Mouse (Mus musculus): ENCODE measurements around the gene Plekhh3.
A peak's percentile ranks its signal among the peaks of the same experiment; 100 is the strongest.

The Plekhh3 gene

DNA sequence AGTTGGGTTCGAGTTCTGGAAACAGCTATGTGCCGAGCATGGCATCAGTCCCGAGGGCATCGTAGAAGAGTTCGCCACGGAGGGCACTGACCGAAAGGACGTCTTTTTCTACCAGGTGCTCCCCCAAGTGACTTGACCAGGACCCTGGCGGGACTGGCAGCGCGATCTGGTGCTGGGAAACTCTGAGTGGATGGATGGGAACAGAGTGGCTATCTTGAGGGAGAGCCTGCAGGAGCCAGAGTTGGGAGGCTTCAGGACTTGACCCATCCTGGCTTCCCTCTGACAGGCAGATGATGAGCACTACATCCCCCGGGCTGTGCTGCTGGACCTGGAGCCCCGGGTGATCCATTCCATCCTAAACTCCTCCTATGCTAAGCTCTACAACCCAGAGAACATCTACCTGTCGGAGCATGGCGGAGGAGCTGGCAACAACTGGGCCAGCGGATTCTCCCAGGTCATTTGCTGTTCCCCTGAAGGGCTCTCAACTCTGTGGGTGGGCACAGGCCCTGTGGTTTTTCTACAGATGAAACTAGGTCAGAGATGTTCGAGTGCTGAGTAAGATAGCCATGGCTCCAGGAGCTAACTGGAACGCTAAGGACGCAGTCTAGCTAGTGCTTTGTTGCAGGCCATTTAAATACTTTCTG is 50.5 kb downstream of the Plekhh3 start:
- no peak for DNase-seq (ENCODE audit: low spot score in 2 of 2)

DNA sequence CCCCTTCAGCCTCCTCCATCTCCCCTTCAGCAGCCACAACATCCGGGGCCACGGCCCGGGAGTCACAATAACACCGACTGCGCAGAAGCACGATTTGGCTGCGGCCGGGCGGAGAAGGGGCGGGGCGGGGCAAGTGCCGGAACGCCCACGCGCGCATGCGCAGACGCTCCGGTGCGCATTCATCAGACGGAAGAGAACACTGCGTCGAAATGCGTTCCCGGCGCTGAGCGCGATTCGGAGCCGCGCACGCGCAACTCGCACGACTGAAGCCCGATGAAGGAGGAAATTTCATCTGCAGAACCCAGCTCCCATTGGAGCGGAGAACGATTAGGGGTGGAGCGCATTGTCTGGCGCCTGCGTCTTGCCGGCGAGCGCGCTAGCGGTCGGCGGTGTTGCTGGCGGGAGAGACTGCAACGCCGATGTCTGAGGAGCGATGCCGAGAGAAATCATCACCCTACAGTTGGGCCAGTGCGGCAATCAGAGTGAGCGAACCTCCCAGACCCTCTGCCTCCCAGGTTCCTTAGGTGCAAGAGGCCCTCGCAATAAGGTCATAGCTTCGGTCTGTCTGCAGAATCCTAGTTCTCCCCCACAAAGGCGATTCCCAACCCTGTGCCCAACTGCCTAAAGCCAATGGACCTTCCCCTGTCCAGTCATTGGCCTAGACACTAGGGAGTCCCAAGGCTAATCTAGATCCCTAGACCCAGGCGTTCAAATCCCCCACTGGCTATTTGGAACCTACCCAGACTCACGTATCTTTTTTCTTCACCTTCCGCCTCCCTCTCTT is 51.2 kb downstream of the Plekhh3 start, which contains the start of the genes Retreg3 and Tubg1:
Retreg3 (minus strand) TSS at position 133 of the 784 bp plus-strand sequence.
Tubg1 (plus strand) TSS at position 178 of the 784 bp plus-strand sequence.
- peak; percentile 98 to 99 for DNase-seq (ENCODE audit: low spot score in 2 of 2)

DNA sequence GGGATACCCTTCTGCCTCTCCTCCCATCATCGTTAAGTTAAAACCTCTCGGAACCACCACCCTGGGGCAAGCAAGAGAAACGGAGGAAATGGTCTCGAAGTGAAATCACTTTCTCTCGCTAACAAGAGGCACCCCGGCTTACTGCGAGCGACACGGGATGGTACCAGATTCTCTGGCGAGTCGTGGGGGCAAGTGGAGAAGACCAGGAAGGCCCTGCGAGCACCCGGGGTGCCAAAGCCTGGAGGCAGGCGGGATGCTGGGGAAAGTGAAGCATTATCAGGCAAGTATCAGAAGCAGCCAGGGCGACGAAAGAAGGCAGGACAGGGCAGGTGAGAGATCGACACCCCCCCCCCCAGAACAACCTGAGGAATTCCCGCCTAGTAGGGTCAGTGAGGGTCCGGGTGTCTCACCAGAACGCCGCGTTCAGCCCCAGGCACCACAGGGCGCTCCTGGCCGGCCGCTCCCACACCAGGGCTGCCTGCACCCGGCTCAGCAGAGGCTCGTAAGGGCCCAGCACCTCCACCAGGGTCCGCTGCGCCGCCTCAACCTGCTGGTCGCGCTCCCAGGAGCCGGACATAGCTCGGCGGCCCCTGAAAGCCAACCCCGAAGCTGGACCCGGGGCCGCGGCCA is 51.9 kb downstream of the Plekhh3 start:
- DNase-seq (ENCODE audit: low spot score in 2 of 2), result no peak

DNA sequence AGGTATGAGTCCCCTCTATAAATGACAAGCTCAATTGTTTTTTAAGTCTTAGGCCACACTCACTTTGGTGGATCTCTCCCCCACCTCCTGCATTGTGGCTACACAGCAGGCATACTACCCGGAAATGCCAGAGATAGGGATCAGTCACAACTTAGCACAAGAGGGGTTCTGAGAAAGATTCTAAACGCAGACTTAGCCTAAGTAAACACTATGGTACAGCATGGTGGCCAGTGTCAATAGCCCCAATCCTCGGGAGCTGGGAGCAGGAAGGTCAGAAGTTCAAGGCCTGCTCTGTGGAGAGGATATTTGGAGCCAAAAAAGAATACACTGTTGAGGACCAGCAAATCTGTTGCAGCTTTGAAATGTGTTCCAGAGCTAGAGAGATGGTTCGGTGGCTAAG is 53.0 kb downstream of the Plekhh3 start:
- DNase-seq (ENCODE audit: low spot score in 2 of 2), result no peak

DNA sequence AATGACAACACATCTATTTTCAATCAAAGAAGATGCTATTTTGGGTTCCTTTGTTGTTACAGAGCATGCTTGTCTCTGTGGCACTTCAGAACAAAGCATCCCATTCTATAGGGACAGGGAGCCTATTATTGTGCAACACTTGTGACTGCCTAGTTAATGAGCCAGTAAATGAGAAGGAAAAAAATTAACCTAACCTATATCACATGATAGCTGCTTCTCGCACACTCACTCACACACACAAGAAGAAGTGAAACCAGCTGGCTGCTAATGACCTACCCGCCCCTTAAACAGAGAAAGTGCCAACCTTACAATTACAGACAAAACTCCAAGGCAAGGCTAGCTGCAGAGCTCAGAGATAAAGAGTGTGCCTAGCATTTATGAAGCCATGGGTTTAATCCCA is 55.6 kb downstream of the Plekhh3 start:
- DNase-seq (ENCODE audit: low spot score in 2 of 2), result no peak
